Mouse (Mus musculus) olfactory bulb, adult 2 months (tissue): ENCODE results near the gene Synm.

Experiments used
- CTCF ChIP-seq: fragments of 200-500 bp; IDR thresholded peaks from 2 replicates; pipeline ENCODE4 v1.5.1; 2012; ENCODE audit warnings: low read depth, mild to moderate bottlenecking, low read length, moderate library complexity; ENCODE audit not compliant: insufficient read depth
- POLR2A ChIP-seq: fragments of 200-500 bp; IDR thresholded peaks from 2 replicates; pipeline ENCODE4 v1.6.1; 2012; ENCODE audit warnings: mild to moderate bottlenecking, low read depth, low read length, moderate library complexity; ENCODE audit not compliant: insufficient read depth

- TF ChIP-seq CTCF (no peak), POLR2A (no peak)
Measured at GRCm38 (mm10) chr7:67776636-67777305, 17.2 kb upstream of the Synm start.
